Mouse (Mus musculus): ENCODE measurements around the gene Gm5724. TPM values are rescaled to one million over a fixed set of nuclear protein-coding genes. Genes with fewer than 3 reads are reported as not detected.

Gm5724 gene
- not detected in 2 replicates for polyA plus RNA-seq (2012; rRNA removed)

GRCm38 (mm10) chr6:141773710-141774109 lies at the start of gene Gm5724:
TSS of gene Gm5724 (minus strand) at chr6:141773810.

Other genes with a start within 250 kb of the Gm5724 start
- 0.01 TPM in 1 of 2 replicates, not detected in the other for gene Slco1c1, start 249.4 kb downstream of the Gm5724 start, polyA plus RNA-seq (2012; rRNA removed)
- 0.35 and 0.41 TPM in 2 replicates for gene Slco1b2, start 144.3 kb downstream of the Gm5724 start, polyA plus RNA-seq (2012; rRNA removed)
- gene Slco1a4, start 82.4 kb upstream of the Gm5724 start, polyA plus RNA-seq (2012; rRNA removed), result not detected in 2 replicates
- 0.01 TPM in 1 of 2 replicates, not detected in the other for gene Slco1a1, start 173.2 kb upstream of the Gm5724 start, polyA plus RNA-seq (2012; rRNA removed)
- not detected in 2 replicates for gene Gm6614, start 237.6 kb upstream of the Gm5724 start, polyA plus RNA-seq (2012; rRNA removed)